Mouse (Mus musculus): ENCODE results near the gene Exosc5.

DNA sequence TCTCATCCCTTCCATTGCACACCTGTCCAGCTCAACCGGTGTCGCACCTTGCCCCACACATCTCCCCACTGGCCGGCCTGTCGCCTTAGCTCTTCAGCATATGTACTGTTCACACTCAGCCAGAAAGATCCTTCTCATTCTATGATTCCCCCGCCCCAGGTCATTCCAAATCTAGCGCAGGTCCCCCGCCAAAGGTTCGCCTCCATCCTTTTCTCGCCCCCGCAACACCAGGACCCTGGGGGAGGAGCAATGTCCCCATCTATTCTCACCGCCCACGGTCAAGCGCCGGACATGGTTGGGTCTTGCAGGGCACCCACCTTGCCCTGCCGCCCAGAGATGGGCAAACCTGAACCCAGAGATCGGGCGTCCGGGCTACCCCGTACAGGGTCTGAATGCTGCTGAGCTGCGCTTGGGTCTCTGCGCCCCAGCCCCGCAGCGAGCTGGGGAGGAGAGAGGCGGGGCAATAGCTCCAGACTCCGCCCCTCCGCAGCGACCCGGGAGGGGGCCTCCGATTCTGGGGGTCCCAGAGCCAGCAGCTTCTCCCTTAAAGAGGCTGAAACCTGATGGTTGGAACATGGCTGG is 15.8 kb downstream of the Exosc5 start, which contains the start of gene Tmem91:
- TF ChIP-seq CTCF (IDR thresholded peaks at IDR 0.05; ENCODE audit: low read depth), result no peak
- no peak for TF ChIP-seq EP300 (optimal IDR thresholded peaks at IDR 0.05)
